Mouse (Mus musculus) ovary, postnatal 10 days (tissue): ENCODE data around the gene Cilp.

Source experiments
- DNase-seq: peaks from one replicate; pipeline ENCODE4 v3.0.0; 2022; ENCODE audit warnings: low spot score

The Cilp gene

DNA sequence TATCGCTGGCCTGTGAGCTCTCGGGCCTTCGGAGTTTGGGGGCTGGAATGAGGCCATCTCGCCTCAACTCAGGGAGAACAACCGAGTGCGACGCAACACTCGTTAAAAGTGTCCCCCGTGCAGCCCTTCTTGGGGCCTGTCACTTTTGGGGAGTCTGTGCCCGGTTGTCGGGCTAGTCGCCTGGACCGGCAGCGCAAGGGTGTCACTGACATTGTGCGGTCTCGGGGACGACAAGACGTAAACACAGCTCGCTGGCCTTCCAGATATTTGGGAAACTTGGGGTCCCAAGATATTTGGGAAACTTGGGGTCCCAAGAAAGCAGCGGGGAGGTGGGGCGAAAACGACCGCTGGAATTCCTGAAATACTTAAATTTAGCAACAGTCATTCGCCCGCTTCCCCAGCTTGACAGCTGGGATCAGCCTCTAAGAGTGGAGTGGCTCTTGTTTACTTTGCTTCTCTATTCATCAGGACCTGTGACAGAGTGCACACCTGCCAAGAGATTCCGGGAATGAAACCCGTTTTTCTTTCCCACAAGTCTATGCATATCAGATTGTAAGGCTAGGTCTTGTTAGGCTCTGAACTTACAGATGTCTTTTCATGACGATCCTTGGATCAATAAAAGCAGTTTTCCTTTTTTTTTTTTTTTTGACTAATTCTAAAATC, 29.9 kb downstream of the Cilp start:
- no peak for DNase-seq

DNA sequence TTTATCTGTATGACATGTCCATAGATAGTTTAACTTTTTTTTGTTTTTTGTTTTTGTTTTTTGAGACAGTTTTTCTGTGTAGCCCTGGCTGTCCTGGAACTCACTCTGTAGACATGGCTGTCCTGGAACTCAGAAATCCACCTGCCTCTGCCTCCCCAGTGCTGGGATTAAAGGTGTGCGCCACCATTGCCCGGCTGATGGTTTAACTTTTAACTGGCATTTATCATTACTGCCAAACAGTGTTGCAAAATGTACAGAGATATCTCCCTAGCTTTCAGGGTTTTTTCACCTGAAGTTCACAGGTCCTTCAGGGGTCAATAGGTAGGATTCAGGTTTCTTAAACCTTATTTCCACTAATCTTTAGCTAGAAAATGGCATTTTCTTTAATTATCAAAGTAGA, 32.1 kb downstream of the Cilp start:
- no peak for DNase-seq

DNA sequence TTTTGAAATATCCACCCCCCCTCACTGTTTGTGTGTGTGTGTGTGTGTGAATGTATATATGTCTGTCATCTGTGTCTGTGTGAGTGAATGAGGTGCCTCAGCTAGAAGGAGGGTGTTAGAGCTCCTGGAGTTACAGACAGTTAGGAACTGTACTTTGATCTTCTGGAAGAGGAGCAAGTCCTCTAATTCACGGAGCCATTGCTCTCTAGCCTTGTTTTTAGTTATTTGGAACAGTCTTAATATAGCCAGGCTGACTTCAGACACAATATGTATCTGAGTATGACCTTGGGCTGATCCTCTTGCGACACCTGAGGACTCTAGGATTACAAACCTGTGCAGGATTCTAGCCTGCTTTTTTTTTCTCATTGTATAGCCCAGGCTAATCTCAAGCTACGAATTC, 33.8 kb downstream of the Cilp start:
- no peak for DNase-seq

DNA sequence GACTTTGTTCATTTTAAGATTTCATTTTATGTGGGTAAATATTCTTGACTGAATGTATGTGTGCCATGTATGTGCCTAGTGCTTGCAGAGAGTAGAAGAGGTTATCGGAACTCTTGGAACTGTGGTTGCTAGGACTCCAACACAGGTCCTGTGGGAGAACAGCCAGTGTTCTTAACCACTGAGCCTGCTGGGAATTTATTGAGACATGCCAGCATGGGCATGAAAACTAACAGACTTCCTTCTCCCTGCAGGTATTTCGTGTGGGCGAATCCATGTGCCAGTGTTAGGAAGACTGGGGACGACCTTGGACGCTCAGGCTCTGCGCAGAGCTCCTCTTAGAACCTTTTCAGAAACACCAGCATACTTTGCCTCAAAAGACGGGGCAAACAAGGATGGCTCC, 34.7 kb downstream of the Cilp start:
- DNase-seq = no peak

DNA sequence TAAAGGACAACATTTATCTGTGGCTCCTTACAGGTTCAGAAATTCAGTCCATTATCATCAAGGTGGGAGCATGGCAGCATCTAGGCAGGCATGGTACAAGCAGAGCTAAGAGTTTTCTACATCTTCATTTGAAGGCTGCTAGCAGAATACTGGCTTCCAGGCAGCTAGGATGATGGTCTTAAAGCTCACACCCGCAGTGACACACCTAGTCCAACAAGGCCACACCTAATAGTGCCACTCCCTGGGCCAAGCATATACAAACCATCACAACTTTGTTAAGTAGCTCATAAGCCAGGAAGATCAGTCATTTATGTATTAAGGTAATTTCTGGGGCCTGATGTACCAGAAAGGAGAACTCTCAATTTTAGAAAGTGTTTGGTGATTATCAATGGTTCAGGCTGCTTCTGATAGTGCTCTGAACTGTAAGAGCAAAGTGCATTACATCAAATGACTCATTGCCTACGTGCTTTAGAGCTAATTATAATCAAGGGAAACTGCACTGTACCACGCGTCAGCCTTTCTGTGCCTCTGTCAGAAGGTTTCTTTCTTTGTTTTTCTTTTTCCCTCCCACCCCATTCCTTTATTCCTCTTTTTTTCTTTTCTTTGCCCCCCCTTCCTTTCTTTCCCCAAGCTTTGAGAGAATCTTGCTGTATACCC, 37.5 kb downstream of the Cilp start:
- no peak for DNase-seq

DNA sequence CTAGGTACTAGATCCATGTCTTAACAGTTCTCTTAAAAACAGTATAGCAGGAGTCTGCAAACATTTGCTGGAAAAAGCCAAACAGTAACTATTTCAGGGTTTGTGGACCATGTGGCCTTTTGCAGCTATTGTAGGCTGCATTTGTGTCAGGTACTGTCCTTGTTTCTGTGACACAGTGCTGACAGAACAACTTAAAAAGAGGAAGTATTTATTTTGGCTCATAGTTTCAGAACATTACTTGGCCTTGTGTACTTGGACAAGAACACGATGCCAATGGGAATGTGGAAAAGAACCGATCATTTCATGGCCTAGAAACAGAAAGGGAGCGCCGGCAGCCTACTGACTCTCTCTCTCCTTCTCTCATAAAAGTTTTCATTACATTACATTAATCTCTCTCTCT, 38.6 kb downstream of the Cilp start:
- no peak for DNase-seq

DNA sequence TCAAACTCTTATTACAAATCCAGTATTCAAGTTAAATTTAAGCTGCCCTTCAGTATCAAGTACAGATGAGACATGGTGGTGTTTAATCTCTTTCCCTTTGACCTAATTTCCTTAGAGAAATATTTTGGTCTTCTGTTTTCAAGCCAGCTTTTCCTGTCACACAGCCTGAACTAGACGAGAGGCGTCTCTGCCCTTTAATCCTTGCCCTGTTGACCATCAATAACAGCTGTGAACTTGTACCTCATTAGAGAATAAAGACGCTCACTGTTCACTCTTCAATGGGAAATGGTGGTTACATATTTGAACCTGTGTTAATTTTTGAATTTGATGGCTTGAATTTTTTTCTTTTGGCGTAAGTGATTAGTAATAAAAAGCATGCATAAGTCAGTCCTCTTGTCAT, 39.3 kb downstream of the Cilp start:
- DNase-seq = no peak

DNA sequence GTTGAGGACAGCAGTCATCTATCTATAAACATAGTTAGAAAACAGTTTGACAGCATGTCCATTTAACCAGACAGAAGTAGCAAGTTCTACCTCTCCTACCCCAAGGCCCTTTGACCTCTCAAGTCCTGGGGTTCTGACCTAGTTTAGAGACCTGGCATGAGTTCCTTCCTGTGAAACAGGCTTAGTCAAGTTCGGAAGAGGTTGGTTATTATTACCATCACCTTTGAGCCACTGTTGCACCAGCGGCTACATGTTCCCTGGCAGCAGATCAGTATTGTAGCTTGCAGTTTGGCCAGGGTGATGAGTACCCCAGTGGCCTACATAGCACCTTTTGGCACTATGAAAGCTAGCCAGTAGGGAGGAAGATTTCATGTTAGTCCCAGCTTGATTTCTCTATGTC, 41.7 kb downstream of the Cilp start:
- no peak for DNase-seq

DNA sequence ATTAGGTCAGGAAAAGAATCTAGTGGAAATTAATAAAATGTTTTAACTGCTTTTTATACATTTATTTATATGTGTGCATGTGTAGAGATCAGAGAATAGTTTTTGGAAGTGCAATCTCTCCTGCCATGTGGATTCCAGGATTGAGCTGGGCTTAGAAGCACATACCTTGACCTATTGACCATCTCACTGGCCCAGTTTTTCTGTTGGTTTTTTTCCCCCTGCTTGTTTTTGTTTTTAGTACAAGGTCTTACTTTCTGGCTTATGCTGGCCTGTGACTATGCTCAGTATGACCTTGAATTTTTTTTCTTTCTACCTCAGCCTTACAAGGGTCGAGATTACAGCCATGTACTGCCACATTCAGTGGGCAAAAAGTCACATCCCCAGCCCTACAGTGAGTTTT, 43.0 kb downstream of the Cilp start:
- no peak for DNase-seq

DNA sequence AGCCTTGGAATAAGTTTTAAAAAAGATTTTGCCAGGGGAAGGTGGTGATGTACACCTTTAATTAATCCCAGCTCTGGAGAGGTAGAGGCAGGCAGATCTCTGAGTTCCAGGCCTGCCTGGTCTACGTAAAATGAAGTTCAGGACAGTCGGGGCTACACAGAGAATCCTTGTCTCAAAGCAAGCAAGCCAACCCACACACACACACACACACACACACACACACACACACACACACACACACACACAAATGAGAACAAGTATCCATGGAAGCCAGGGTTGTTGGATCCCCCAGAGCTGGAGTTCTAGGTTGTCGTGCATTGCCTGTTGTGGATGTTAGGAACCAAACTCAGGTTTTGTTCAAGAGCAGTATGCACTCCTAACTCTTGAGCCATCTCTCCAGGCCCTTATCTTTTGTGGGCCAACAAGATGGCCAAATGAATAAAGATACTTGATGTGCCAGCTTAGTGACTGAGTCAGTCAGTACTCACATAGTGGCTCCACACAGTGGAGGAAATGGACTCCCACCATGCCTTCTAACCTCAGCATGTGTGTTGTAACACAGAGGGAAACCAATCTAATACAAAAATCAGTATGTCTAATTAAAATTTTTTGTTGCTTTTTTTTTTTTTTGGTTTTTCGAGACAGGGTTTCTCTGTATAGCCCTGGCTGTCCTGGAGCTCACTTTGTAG, 47.8 kb downstream of the Cilp start:
- no peak for DNase-seq

DNA sequence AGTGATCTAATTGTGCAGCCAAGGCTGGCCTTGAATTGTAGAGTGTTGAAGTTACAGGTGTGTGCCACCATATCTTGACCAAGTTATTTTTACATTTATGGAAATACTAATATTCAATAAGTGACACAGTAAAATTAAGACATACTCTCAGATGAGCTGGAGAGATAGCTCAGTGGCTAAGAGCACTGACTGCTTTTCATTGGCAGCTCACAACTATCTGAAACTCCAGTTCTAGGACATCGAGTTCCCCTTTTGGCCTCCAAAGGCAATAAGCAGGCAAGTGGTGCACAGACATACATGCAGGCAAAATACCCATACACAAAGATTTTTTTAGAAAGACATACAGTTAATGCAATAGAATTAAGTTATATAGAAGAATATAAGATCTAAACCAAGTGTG, 48.9 kb downstream of the Cilp start:
- no peak for DNase-seq

DNA sequence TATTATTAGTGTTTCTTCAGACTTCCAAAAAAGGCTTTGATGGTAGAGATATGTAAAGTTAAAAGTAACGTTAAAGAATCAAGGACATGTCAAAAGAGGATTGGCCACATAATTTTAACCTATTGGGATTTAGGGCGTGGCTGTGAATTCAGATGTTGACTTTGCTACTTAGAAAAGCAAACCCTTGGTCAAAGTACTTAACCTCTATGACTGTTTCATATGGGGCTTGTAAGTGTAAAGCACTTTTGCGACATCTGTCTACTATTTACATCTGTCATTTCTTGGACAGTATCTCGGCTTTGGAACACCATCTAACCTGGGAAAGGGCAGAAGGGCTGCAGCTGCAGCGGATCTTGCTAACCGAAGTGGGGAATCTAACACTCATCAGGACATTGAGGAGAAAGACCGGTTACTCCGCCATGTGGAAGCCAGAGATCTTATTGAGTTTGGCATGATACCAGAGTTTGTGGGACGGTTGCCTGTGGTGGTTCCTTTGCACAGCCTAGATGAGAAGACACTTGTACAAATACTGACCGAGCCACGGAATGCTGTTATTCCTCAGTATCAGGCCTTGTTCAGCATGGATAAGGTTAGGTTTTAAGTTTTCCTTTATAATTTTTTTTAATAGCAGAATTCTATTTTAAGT, 57.4 kb downstream of the Cilp start:
- DNase-seq = no peak

DNA sequence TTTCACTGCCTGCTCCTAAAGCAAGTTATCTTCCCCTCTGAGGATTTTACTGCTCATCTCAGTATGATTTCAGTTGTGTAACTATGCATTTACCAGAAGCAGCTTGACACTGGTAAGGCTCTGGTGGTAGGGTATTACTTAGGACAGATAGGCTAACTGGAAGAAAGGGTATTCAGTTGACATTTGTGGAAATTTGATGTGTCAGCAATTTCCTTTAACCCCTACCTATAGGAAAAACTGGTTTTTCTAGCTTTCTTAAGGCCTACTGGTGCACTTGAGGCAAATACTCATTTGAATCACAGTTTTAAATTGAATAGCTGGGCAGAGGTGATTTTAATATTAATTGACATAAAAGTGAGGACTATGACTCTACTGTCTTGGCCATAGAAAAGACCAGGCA, 61.0 kb downstream of the Cilp start:
- DNase-seq = no peak

DNA sequence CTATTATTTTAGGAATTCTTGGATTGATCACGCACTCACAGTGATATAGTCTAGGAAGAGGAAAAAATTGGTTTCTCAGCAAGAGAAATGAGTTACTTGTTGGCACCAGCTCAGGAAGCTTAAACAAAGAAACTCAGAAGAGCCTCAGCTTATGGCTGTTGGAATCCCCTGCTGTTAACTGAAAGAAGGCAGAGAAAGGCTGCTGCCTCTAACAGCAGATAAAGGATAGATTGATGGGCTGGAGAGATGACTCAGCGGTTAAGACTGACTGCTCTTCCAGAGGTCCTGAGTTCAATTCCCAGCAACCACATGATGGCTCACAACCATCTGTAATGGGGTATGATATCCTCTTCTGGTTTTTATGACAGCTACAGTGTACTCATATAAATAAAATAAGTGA, 62.4 kb downstream of the Cilp start:
- no peak for DNase-seq
